Mouse (Mus musculus): ENCODE measurements around the gene Pitpna.

Gene Pitpna

DNA sequence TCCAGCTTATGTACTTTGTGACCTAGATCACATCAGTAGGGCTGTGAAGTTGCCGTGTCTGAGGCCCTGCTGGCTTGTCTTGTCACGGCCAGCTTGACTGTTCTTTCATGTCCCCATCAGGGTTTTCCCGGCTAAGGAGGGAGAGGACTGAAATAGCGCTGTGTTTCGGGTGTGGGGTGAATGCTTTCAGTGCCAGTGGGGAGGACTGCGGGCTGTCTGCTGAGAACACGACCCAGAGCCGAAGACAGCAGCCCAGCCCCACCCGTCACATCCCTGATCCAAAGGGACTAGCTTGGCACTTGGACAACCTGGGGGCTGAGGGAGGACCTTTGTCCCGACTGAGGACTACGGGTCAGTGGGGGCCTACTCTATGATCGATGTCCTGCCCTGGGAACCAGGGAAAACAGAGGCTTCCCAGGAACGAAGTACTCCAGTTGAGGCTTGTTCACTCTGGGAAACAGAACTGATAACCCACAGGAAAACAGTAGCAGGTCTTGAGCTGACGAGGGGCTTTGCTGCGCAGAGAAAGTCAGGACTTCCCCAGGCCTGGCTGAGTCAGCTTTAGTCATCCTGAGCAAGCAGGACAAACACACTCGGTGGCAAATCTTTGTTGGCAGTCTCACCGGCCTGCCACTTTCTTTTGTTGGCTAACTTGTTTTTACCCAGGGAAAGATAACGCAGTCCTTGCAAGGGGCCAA, 23.9 kb upstream of the Pitpna start:
- DNase-seq (ENCODE audit: low spot score in 2 of 2) = no peak

GRCm38 (mm10) chr11:75565849-75566248, 22.0 kb upstream of the Pitpna start:
- DNase-seq (ENCODE audit: low spot score in 2 of 2) = no peak

DNA sequence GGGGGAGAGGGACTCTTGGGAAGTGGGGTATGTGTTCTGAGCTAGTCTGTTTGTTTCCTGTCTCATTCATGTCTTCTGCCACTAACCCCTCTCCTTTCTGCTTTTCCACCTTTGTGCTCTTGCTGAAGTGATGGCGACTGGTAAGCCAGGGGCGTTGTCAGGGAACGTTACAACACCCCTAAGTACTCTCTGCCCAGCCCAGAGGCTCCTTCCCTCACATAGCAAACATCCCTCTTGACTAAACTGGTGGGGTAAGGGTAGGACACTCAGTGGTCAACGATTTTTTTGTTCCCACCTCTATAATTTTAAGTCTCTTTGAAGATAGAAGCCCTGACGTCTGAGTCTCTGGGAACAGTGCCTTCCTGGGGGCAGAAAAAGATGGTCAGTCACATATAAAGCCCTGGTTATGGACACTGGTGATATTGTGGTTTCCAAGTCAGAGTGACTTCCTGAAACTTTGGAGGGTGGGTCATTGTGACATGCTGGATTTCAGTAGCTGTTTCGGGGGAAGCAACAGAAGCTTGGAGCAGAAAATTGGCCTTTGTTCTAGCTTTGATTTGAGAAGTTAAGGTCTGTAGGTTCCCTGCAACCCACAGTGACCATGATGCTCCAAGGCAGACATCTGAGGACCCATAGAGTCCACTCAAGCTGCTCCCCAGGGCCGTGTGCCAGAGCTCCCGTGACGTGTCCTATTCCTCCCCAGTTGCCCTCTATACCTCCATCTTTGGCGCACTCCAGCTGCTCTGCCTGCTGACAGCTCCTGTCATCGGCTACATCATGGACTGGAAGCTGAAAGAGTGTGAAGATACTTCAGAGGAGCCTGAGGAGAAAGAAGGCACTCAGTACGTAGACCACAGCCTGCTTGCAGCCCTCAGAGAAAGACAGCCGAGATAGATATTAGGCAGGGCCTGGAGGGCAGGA, 21.4 kb upstream of the Pitpna start:
- no peak for DNase-seq (ENCODE audit: low spot score in 2 of 2)

DNA sequence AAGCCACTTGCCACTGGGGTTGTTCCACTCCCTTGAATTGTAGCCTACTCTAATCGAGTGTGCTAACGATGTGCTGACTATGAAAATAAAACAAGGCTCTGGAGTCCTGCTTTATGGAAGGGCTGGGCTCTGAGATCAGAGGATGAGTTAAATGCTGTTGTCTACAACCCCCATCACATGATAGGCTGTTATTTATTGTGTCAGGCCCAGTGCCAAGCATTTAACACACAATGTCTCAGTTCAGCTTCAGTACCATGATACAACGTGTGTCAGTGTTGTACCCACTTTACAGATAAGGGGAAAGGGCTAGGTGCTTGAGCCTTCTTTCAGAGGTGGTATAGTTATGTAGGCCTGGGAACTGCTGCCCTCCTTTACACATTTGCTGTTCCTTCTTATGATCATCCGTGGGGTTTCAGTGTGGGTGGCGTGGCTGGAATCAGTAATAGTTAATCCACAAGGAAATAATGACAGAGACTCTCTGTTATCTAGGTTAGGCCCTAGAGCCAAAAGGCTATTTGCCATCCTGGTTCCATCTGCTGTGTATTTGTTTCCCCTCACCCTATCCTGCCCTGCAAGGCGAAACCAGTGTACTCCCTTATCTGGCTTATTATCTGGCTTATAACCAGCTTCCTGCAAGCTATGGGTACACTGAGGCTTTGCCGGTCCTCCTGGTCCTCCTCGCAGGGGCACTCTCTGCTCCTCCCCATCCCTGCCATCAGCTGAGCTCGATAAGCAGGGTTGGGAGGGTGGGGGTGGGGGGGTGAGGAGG, 20.4 kb upstream of the Pitpna start:
- no peak for DNase-seq (ENCODE audit: low spot score in 2 of 2)

DNA sequence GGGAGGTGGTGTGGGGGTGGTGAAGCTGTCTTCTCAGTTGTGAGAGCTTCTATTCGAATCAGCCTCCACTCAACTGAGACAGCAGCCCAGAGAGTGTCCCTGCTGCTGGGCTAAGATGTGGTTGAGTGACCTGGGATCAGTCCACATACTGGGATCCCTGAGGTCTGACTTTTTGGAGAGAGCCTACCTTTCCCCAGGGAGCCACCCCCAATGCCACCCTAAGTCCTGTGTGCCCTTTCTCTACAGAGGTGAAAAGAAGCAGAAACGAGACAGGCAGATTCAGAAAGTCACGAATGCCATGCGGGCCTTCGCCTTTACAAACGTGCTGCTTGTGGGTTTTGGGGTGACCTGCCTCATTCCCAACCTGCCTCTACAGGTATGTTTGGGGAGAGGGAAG, 19.8 kb upstream of the Pitpna start:
- no peak for DNase-seq (ENCODE audit: low spot score in 2 of 2)

- no peak for DNase-seq (ENCODE audit: low spot score in 2 of 2)
These were observed 18.9 kb upstream of the Pitpna start for GRCm38 (mm10) chr11:75568962-75569361.

- no peak for DNase-seq (ENCODE audit: low spot score in 2 of 2)
These were observed 17.3 kb upstream of the Pitpna start for GRCm38 (mm10) chr11:75570375-75571125.

DNA sequence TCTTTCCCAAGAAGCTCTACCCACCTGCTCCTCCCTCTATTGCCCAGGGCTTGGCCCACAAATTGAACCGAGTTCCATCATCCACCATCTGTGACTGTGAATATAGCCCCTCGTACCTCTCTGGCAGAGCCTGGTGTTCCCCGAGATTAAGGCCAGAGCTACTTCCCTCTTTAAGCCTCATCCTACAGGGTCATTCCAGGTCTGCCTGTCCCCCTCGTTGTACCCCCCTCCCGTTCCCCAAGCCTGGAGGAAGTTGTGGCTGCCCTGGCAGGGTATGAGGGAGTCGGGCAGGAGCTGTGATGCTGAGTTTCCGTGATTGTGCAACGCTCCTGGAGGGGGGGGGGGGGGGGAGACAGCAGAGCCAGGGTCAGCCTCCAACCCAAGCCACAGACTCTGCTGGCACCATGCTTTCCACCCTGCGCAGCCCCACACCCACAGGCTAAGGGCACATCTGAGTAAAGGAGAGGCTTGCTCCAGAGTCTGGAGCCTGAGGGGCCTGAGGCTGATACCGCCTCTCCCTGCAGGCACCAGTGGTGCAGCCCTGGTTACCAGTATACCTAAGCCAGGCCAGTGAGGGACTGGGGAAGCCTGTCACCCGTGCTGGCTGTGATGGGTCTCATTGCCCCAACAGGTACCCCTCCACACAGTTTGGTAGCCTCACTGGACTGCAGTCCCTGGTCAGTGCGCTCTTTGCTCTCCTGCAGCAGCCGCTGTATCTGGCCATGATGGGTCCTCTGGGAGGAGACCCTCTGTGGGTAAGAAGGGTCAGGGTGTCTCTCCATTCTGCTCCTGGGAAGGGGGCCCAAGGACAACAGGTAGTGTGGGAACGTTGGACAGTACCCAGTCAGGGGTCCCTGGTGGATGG, 16.5 kb upstream of the Pitpna start:
- DNase-seq (ENCODE audit: low spot score in 2 of 2) = no peak

GRCm38 (mm10) chr11:75572301-75572791, 15.6 kb upstream of the Pitpna start:
- peak in 1 of 2 experiments; percentile 64 for DNase-seq (ENCODE audit: low spot score in 2 of 2)

GRCm38 (mm10) chr11:75572854-75573650, 14.8 kb upstream of the Pitpna start:
- DNase-seq (ENCODE audit: low spot score in 2 of 2) = peak; percentile 87 to 96

DNA sequence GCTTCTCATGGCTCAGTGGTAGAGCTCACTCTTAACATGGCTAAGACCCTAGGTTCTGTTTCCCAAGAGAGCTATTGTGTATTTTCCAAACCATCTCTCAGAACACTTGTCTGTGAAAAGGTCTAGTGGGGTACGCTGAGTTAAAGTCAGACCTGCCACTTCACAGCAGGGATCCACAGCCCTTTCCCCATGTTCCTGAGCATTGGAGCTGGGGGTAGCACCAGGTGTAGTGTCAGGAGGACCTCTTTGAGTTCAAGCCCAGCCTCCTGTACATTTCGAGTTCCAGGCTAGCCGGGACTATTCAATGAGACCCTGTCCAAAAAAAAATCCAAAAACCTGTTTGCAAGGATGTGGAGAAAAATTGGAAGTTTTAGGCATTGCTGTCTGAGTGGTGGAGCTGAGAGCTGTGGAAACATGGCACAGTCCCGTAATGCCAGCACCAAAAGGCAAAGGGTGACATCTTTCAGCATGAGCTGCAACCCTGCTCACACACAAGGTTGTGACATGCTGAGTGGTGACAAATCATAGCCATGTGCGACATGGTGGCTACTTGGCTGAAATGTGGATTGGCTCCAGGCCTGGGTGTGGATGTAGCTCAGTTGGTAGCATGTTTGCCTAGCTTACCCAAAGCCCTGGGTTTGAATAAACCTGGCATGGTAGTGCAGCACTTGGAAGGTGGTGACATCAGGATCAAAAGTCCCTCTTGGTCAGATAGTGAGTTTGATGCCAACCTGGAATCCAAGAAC, 13.3 kb upstream of the Pitpna start:
- no peak for DNase-seq (ENCODE audit: low spot score in 2 of 2)

DNA sequence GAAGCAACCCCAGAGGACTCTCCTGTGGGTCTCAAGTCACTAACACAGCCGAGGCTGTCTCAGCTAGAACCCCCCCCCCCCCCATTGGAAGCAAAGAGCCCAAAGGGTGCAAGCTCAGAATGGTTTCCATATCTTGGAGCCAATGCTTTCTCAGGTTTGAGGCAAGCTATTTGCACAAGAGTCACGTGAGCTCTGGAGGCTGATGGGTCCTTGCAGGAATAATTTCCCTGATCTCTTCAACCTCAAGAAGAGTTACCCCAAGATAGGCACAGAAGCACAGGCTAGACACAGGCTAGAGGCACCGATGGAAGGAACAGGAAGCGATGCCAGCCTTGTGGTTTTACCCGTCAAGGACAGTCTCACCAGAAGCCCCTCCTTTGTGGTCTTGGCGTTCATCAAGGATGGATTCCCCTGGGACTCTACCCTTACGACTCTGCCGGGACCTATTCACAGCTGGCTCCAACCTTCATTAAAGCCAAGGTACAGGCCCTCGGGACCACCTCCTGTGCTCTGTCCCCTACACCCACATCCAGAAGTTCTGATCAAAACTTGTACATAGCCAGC, 12.3 kb upstream of the Pitpna start:
- DNase-seq (ENCODE audit: low spot score in 2 of 2) = peak in 1 of 2 experiments; percentile 59

- DNase-seq (ENCODE audit: low spot score in 2 of 2) = no peak
These were observed 9.3 kb upstream of the Pitpna start for GRCm38 (mm10) chr11:75578609-75579008.

DNA sequence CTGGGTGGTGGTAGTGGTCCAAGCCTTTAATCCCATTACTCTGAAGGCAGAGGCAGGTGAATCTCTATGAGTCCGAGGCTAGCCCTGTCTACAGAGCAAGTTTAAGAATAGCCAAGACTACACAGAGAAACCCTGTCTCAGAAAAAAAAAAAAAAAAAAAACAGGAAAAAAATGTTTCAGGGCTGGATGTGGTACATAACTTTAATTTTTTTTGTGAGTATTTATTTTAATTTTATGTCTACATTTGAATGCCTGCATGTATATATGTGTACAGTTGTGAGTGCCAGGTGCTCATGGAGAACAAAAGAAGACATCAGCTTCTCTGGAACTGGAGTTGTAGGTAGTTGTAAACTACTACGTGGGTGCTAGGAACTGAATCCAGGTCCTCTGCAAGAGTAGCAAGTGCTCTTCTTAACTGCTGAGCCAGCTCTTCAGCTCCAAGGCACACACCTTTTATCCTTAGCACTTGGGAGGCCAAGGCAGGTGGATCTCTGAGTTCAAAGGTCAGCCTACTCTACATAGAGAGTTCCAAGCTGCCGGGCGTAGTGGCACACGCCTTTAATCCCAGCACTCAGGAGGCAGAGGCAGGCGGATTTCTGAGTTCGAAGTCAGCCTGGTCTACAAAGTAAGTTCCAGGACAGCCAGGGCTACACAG, 6.3 kb upstream of the Pitpna start:
- no peak for DNase-seq (ENCODE audit: low spot score in 2 of 2)

DNA sequence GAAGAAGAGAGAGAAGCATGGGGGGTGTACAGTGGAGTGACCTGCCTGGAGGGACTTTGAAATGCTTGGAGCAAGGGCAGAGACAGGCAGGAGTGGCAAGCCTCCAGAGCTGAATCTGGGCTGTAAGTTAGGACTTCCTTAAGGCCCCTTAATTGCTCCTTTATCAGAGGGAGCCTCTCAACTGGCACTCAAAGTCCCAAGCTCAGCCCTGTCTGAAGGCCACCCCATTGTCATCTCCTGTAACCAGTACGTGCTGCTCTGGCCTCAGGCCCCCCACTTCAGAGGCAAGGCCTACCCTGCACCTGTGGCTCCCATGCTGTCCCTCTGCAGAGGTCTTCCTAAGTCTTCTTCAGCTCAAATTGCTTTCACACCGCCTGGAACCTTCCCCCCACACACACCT, 4.4 kb upstream of the Pitpna start:
- DNase-seq (ENCODE audit: low spot score in 2 of 2) = no peak

GRCm38 (mm10) chr11:75585061-75585460, 2.8 kb upstream of the Pitpna start:
- DNase-seq (ENCODE audit: low spot score in 2 of 2) = no peak

GRCm38 (mm10) chr11:75585978-75586377, 1.9 kb upstream of the Pitpna start:
- DNase-seq (ENCODE audit: low spot score in 2 of 2) = no peak

GRCm38 (mm10) chr11:75586963-75587362, 934 bp upstream of the Pitpna start:
- DNase-seq (ENCODE audit: low spot score in 2 of 2) = no peak
